ENCODE assay signal across 8 mouse cellular contexts in genomic region chr2:31846692-31847660, GRCm38 (mm10). TPM values are rescaled to one million over a fixed set of nuclear protein-coding genes. Genes with fewer than 3 reads are reported as not detected.
A peak's percentile ranks its signal among the peaks of the same experiment; 100 is the strongest.
DNase-seq lines count a peak whose midpoint lies in the region; ATAC-seq lines count a peak whose summit lies in the region.

No protein-coding gene starts in this region.

- H3K27me3 ChIP-seq in liver, embryonic 11.5 days (replicated peaks; ENCODE audit: control insufficient read depth, insufficient read depth, low read length) = peaks cover 55% of the 10 kb centered on the region
- H3K27me3 ChIP-seq in forebrain, embryonic 12.5 days = peaks cover 68% of the 10 kb centered on the region
- peaks cover 58% of the 10 kb centered on the region for H3K27me3 ChIP-seq in limb, embryonic 15.5 days
- H3K27me3 ChIP-seq in stomach, embryonic 15.5 days (replicated peaks) = peaks cover 40% of the 10 kb centered on the region

- H3K4me3 ChIP-seq in liver, embryonic 11.5 days (ENCODE audit: low read depth, low read length) = peak overlapping the region; percentile 52
- peak overlapping the region; percentile 55 for H3K4me3 ChIP-seq in forebrain, embryonic 12.5 days (replicated peaks)
- H3K4me3 ChIP-seq in limb, embryonic 15.5 days = peak overlapping the region; percentile 55
- H3K4me3 ChIP-seq in stomach, embryonic 15.5 days (replicated peaks) = peak overlapping the region; percentile 49

- H3K36me3 ChIP-seq in liver, embryonic 11.5 days (ENCODE audit: control insufficient read depth, insufficient read depth, low read length) = no peaks in the 10 kb centered on the region
- no peaks in the 10 kb centered on the region for H3K36me3 ChIP-seq in forebrain, embryonic 12.5 days (replicated peaks)
- H3K36me3 ChIP-seq in limb, embryonic 15.5 days = no peaks in the 10 kb centered on the region
- no peaks in the 10 kb centered on the region for H3K36me3 ChIP-seq in stomach, embryonic 15.5 days

- no peak for ATAC-seq in liver, embryonic 11.5 days (replicated peaks; ENCODE audit: low FRiP score)
- no peak for ATAC-seq in forebrain, embryonic 12.5 days (ENCODE audit: low FRiP score)
- ATAC-seq in limb, embryonic 15.5 days (ENCODE audit: insufficient number of reproducible peaks, low FRiP score, low TSS enrichment, low read depth) = no peak
- no peak for ATAC-seq in stomach, embryonic 15.5 days (ENCODE audit: insufficient read depth, low FRiP score, low read depth)
- ATAC-seq in inflammation-experienced regulatory T-cells, adult 6 months = no peak

- H3K9ac ChIP-seq in liver, embryonic 11.5 days (ENCODE audit: low read depth, low read length) = no peak overlapping the region
- H3K9ac ChIP-seq in forebrain, embryonic 12.5 days = peak overlapping the region; percentile 55; the same call in 1 of the 2 replicates
- no peak overlapping the region for H3K9ac ChIP-seq in limb, embryonic 15.5 days
- H3K9ac ChIP-seq in stomach, embryonic 15.5 days = peak overlapping the region; percentile 12; the same call in 1 of the 2 replicates

- WGBS in liver, embryonic 11.5 days = 5% methylated on average over 35 of the region's 35 CpGs
- WGBS in forebrain, embryonic 12.5 days = 3% methylated on average over 35 of the region's 35 CpGs
- 5% methylated on average over 35 of the region's 35 CpGs for WGBS in limb, embryonic 15.5 days
- WGBS in stomach, embryonic 15.5 days = 3% methylated on average over 35 of the region's 35 CpGs

- no peak for DNase-seq in liver, embryonic 11.5 days (ENCODE audit: low spot score)
- no peak for DNase-seq in liver
- no peak for DNase-seq in adrenal gland, postnatal 14 days
- no peak for DNase-seq in cerebellum, postnatal 4 days (ENCODE audit: low spot score in 2 of 2)

- H3K4me2 ChIP-seq in liver, embryonic 11.5 days = peak overlapping the region; percentile 85
- H3K4me2 ChIP-seq in forebrain, embryonic 12.5 days = peak overlapping the region; percentile 94
- peak overlapping the region; percentile 98 for H3K4me2 ChIP-seq in limb, embryonic 15.5 days
- peak overlapping the region; percentile 93 for H3K4me2 ChIP-seq in stomach, embryonic 15.5 days

- H3K4me1 ChIP-seq in liver, embryonic 11.5 days (replicated peaks; ENCODE audit: control insufficient read depth, insufficient read depth, low read length) = peaks cover 11% of the 10 kb centered on the region
- H3K4me1 ChIP-seq in forebrain, embryonic 12.5 days = peaks cover 34% of the 10 kb centered on the region
- H3K4me1 ChIP-seq in limb, embryonic 15.5 days = peaks cover 25% of the 10 kb centered on the region
- H3K4me1 ChIP-seq in stomach, embryonic 15.5 days = peaks cover 15% of the 10 kb centered on the region

- H3K27ac ChIP-seq in liver, embryonic 11.5 days (ENCODE audit: low read depth, low read length) = no peak overlapping the region
- H3K27ac ChIP-seq in forebrain, embryonic 12.5 days = no peak overlapping the region
- no peak overlapping the region for H3K27ac ChIP-seq in limb, embryonic 15.5 days
- H3K27ac ChIP-seq in stomach, embryonic 15.5 days = no peak overlapping the region

- no peaks in the 10 kb centered on the region for H3K9me3 ChIP-seq in liver, embryonic 11.5 days (ENCODE audit: control insufficient read depth, low read length)
- H3K9me3 ChIP-seq in forebrain, embryonic 12.5 days = no peaks in the 10 kb centered on the region
- no peaks in the 10 kb centered on the region for H3K9me3 ChIP-seq in limb, embryonic 15.5 days
- no peaks in the 10 kb centered on the region for H3K9me3 ChIP-seq in stomach, embryonic 15.5 days

RNA-seq across cellular contexts. Expression of gene Fibcd1, which starts 1.2 kb away (rescaled TPM):
- polyA plus RNA-seq in liver, embryonic 11.5 days (2014; fragmentation: Nextera tagmentation; extraction: Ambion mirVana) = 0.04 and 0.14 TPM in 2 replicates
- 1.1 and 1.2 TPM in 2 replicates for polyA plus RNA-seq in forebrain, embryonic 12.5 days (2016; fragmentation: Nextera tagmentation; extraction: Ambion mirVana)
- 0.14 and 0.26 TPM in 2 replicates for polyA plus RNA-seq in limb, embryonic 15.5 days (2015; fragmentation: Nextera tagmentation; extraction: Ambion mirVana)
- 0.19 and 0.22 TPM in 2 replicates for polyA plus RNA-seq in stomach, embryonic 15.5 days (2015; fragmentation: Nextera tagmentation; extraction: Ambion mirVana)
- 0.07 and 0.38 TPM in 2 replicates for total RNA-seq in adrenal gland, postnatal 14 days (2021)
- polyA plus RNA-seq in inflammation-experienced regulatory T-cells, adult 6 months (2017; shearing (Covaris generic)) = under 1 TPM in 1 of 3 experiments, not detected in 2; 0.22 TPM

RNA-seq across cellular contexts. Expression of gene Qrfp, which starts 36.6 kb away (rescaled TPM):
- 0.08 TPM in 1 of 2 replicates, not detected in the other for polyA plus RNA-seq in liver, embryonic 11.5 days (2014; fragmentation: Nextera tagmentation; extraction: Ambion mirVana)
- 0.06 TPM in 1 of 2 replicates, not detected in the other for polyA plus RNA-seq in forebrain, embryonic 12.5 days (2016; fragmentation: Nextera tagmentation; extraction: Ambion mirVana)
- polyA plus RNA-seq in limb, embryonic 15.5 days (2015; fragmentation: Nextera tagmentation; extraction: Ambion mirVana) = 0.14 TPM in 1 of 2 replicates, not detected in the other
- polyA plus RNA-seq in stomach, embryonic 15.5 days (2015; fragmentation: Nextera tagmentation; extraction: Ambion mirVana) = 0.05 and 0.09 TPM in 2 replicates
- total RNA-seq in adrenal gland, postnatal 14 days (2021) = 0.19 TPM in 1 of 2 replicates, not detected in the other
- polyA plus RNA-seq in inflammation-experienced regulatory T-cells, adult 6 months (2017; shearing (Covaris generic)) = 1 to 10 TPM in 1 of 3 experiments, under 1 TPM in 2; 0.60 to 1.1 (median 0.79) TPM

RNA-seq across cellular contexts. Expression of gene Lamc3, which starts 40.1 kb away (rescaled TPM):
- polyA plus RNA-seq in liver, embryonic 11.5 days (2014; fragmentation: Nextera tagmentation; extraction: Ambion mirVana) = 0.26 and 0.48 TPM in 2 replicates
- 5.2 and 5.6 TPM in 2 replicates for polyA plus RNA-seq in forebrain, embryonic 12.5 days (2016; fragmentation: Nextera tagmentation; extraction: Ambion mirVana)
- polyA plus RNA-seq in limb, embryonic 15.5 days (2015; fragmentation: Nextera tagmentation; extraction: Ambion mirVana) = 1.5 and 1.9 TPM in 2 replicates
- 0.64 and 0.76 TPM in 2 replicates for polyA plus RNA-seq in stomach, embryonic 15.5 days (2015; fragmentation: Nextera tagmentation; extraction: Ambion mirVana)
- total RNA-seq in adrenal gland, postnatal 14 days (2021) = 14.4 and 14.9 TPM in 2 replicates
- not detected for polyA plus RNA-seq in inflammation-experienced regulatory T-cells, adult 6 months (2017; shearing (Covaris generic))

Comparison
In these comparisons a context has a peak if more than half of its experiments do, and no peak if none do; other contexts are left out.
1. H3K9ac ChIP-seq: peak in forebrain, embryonic 12.5 days (single experiment) and stomach, embryonic 15.5 days (single experiment); none in liver, embryonic 11.5 days (single experiment) and limb, embryonic 15.5 days (single experiment).
2. Peak in every context shown above with its lines, with median percentiles within 50 percentile points of each other: H3K4me2 ChIP-seq and H3K4me3 ChIP-seq.